Mouse (Mus musculus): ENCODE measurements around the gene Emc6. TPM values are rescaled to one million over a fixed set of nuclear protein-coding genes. Genes with fewer than 3 reads are reported as not detected.
A peak's percentile ranks its signal among the peaks of the same experiment; 100 is the strongest.

The Emc6 gene
- polyA plus RNA-seq, 1 experiment = 37.9 TPM

DNA sequence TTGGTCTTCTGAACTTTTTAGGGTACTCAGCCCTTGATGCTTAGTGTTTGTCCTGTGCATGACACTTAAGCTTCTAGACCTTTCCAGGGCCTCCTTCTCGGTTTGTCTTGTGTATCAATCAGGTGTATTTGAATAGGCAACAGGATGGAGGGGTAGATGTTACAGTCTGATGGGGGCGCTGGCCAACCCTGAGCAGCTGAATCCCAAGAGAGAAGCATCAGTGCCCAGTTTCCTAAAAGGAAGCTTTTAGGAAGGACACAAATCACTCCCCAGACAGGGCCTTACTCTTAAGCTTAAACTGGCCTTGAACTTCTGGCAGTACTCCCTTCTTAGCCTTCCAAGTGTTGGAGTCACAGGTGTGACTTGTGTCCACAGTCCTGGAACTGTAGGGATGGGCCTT is 1.1 kb upstream of the Emc6 start:
- no peak for TF ChIP-seq CTCF (IDR thresholded peaks at IDR 0.05; ENCODE audit: borderline replicate concordance, insufficient read depth, low read length)
- TF ChIP-seq POLR2A (IDR thresholded peaks at IDR 0.05; ENCODE audit: low read depth, low read length) = no peak
- H3K4me3 ChIP-seq (ENCODE audit: insufficient read depth, low read length) = peak overlapping the region; percentile 98
- H3K4me1 ChIP-seq (ENCODE audit: control insufficient read depth, insufficient read depth, low read length) = no peaks in the 10 kb centered on the region; the same call in 1 of the 2 replicates
- peak overlapping the region; percentile 81 for H3K27ac ChIP-seq (ENCODE audit: insufficient read depth, low read length)

- peak overlapping the region; percentile 93 for H3K27ac ChIP-seq (ENCODE audit: insufficient read depth, low read length)
- TF ChIP-seq POLR2A (IDR thresholded peaks at IDR 0.05; ENCODE audit: low read depth, low read length) (peak; percentile 57), CTCF (IDR thresholded peaks at IDR 0.05; ENCODE audit: borderline replicate concordance, insufficient read depth, low read length) (no peak)
- H3K4me1 ChIP-seq (ENCODE audit: control insufficient read depth, insufficient read depth, low read length) = no peaks in the 10 kb centered on the region; the same call in none of the 2 replicates
- peak overlapping the region; percentile 98 for H3K4me3 ChIP-seq (ENCODE audit: insufficient read depth, low read length)
Measured at GRCm38 (mm10) chr11:73177509-73177875, 655 bp upstream of the Emc6 start.

DNA sequence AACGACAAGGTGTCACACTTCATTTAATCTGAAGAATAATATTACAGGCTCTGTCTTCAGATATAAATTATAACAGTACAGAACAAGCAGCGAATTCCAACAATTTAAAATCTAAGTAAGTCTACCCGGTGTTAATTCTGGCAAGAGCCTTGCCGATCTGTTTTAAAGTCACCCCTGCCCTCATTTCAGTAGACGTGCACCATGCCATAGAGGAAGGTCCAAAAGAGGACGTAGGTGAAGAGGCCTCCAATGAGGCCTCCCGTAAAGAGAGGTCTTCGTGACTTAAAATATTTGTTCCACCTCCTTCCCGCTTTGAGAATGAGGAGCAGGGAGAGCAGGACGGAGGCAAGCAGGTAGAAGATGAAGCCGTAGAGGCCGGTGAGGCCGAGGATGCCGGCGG is 651 bp downstream of the Emc6 start:
- Histone ChIP-seq H3K27ac (ENCODE audit: insufficient read depth, low read length) (no peak overlapping the region), H3K4me1 (ENCODE audit: control insufficient read depth, insufficient read depth, low read length) (peaks cover 3% of the 10 kb centered on the region), H3K4me3 (ENCODE audit: insufficient read depth, low read length) (peak overlapping the region; percentile 98)
- TF ChIP-seq CTCF (IDR thresholded peaks at IDR 0.05; ENCODE audit: borderline replicate concordance, insufficient read depth, low read length) (no peak), POLR2A (IDR thresholded peaks at IDR 0.05; ENCODE audit: low read depth, low read length) (no peak)

GRCm38 (mm10) chr11:73175612-73176011 is 1.2 kb downstream of the Emc6 start:
- Histone ChIP-seq H3K27ac (ENCODE audit: insufficient read depth, low read length) (no peak overlapping the region), H3K4me3 (ENCODE audit: insufficient read depth, low read length) (peak overlapping the region; percentile 98), H3K4me1 (ENCODE audit: control insufficient read depth, insufficient read depth, low read length) (peaks cover 3% of the 10 kb centered on the region)
- TF ChIP-seq POLR2A (IDR thresholded peaks at IDR 0.05; ENCODE audit: low read depth, low read length) = no peak
- TF ChIP-seq CTCF (IDR thresholded peaks at IDR 0.05; ENCODE audit: borderline replicate concordance, insufficient read depth, low read length) = no peak

GRCm38 (mm10) chr11:73172186-73172585 is 4.7 kb downstream of the Emc6 start:
- Histone ChIP-seq H3K4me1 (ENCODE audit: control insufficient read depth, insufficient read depth, low read length) (peaks cover 3% of the 10 kb centered on the region; the same call in 1 of the 2 replicates), H3K27ac (ENCODE audit: insufficient read depth, low read length) (no peak overlapping the region)
- no peak for TF ChIP-seq POLR2A (IDR thresholded peaks at IDR 0.05; ENCODE audit: low read depth, low read length)

DNA sequence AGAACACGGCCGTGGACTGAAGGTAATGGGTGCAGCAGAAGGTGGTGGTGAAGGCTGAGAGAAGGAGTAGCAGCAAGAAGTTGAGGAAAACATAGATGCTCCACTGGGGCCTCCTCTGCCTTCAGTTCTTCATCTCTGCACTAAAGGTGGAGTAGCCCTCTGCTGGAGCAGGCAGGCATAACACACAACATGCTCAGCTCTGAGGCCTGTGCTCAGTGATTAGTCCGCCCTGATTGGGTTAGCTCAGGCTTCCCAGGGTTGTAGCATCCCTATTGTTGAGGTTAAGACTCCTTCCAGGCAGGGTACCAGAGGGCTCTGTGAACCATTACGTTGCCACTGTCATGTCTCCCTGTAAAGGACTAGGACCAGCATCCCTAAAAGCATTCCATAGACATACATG is 7.6 kb downstream of the Emc6 start:
- Histone ChIP-seq H3K27ac (ENCODE audit: insufficient read depth, low read length) (no peak overlapping the region), H3K4me1 (ENCODE audit: control insufficient read depth, insufficient read depth, low read length) (peaks cover 3% of the 10 kb centered on the region; the same call in 1 of the 2 replicates), H3K4me3 (ENCODE audit: insufficient read depth, low read length) (no peak overlapping the region)
- no peak for TF ChIP-seq POLR2A (IDR thresholded peaks at IDR 0.05; ENCODE audit: low read depth, low read length)
- peak; percentile 71; the same call in 1 of the 2 replicates for TF ChIP-seq CTCF (IDR thresholded peaks at IDR 0.05; ENCODE audit: borderline replicate concordance, insufficient read depth, low read length)

More at GRCm38 (mm10) chr11:73172186-73172585, 4.7 kb downstream of the Emc6 start:
- no peak overlapping the region for H3K4me3 ChIP-seq (ENCODE audit: insufficient read depth, low read length)

DNA sequence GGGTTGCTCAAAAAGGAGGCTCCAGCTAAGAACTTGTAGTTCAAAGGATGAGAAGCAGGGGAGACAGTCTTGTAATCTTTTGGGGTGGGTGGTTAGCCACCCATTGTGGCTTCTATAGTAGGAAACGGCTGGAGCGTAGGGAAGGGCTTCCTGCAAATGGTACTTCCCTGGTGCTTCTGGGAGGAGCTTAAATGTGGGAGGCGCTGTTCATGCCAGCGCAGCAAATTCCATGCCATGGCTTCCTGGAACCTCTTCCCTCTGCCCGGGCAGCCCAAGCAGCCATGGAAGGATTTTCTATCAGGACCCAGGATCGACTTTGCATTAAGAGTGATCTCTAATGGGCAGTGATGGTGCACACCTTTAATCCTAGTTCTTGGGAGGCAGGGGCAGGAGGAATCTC is 8.3 kb downstream of the Emc6 start:
- H3K4me3 ChIP-seq (ENCODE audit: insufficient read depth, low read length) = no peak overlapping the region
- H3K4me1 ChIP-seq (ENCODE audit: control insufficient read depth, insufficient read depth, low read length) = peaks cover 3% of the 10 kb centered on the region; the same call in 1 of the 2 replicates
- no peak for TF ChIP-seq POLR2A (IDR thresholded peaks at IDR 0.05; ENCODE audit: low read depth, low read length)
- no peak for TF ChIP-seq CTCF (IDR thresholded peaks at IDR 0.05; ENCODE audit: borderline replicate concordance, insufficient read depth, low read length)
- no peak overlapping the region for H3K27ac ChIP-seq (ENCODE audit: insufficient read depth, low read length)

- H3K4me1 ChIP-seq (ENCODE audit: control insufficient read depth, insufficient read depth, low read length) = peaks cover 3% of the 10 kb centered on the region; the same call in 1 of the 2 replicates
- no peak overlapping the region for H3K4me3 ChIP-seq (ENCODE audit: insufficient read depth, low read length)
- TF ChIP-seq CTCF (IDR thresholded peaks at IDR 0.05; ENCODE audit: borderline replicate concordance, insufficient read depth, low read length) (no peak), POLR2A (IDR thresholded peaks at IDR 0.05; ENCODE audit: low read depth, low read length) (no peak)
- no peak overlapping the region for H3K27ac ChIP-seq (ENCODE audit: insufficient read depth, low read length)
Measured at GRCm38 (mm10) chr11:73168071-73168470, 8.8 kb downstream of the Emc6 start.

GRCm38 (mm10) chr11:73162284-73162683 is 14.6 kb downstream of the Emc6 start:
- H3K4me1 ChIP-seq (ENCODE audit: control insufficient read depth, insufficient read depth, low read length) = peaks cover 8% of the 10 kb centered on the region
- TF ChIP-seq POLR2A (IDR thresholded peaks at IDR 0.05; ENCODE audit: low read depth, low read length) (no peak), CTCF (IDR thresholded peaks at IDR 0.05; ENCODE audit: borderline replicate concordance, insufficient read depth, low read length) (no peak)

GRCm38 (mm10) chr11:73161616-73162015 is 15.2 kb downstream of the Emc6 start:
- TF ChIP-seq POLR2A (IDR thresholded peaks at IDR 0.05; ENCODE audit: low read depth, low read length) = no peak
- no peak for TF ChIP-seq CTCF (IDR thresholded peaks at IDR 0.05; ENCODE audit: borderline replicate concordance, insufficient read depth, low read length)
- H3K4me3 ChIP-seq (ENCODE audit: insufficient read depth, low read length) = no peak overlapping the region; the same call in 1 of the 2 replicates
- peaks cover 8% of the 10 kb centered on the region for H3K4me1 ChIP-seq (ENCODE audit: control insufficient read depth, insufficient read depth, low read length)
- peak overlapping the region; percentile 18; the same call in 1 of the 2 replicates for H3K27ac ChIP-seq (ENCODE audit: insufficient read depth, low read length)

More at GRCm38 (mm10) chr11:73162284-73162683, 14.6 kb downstream of the Emc6 start:
- Histone ChIP-seq H3K27ac (ENCODE audit: insufficient read depth, low read length) (no peak overlapping the region), H3K4me3 (ENCODE audit: insufficient read depth, low read length) (no peak overlapping the region)

Data from embryonic fibroblast, embryonic 13.5 days (primary cell).